Mouse (Mus musculus) liver, postnatal 0 days (tissue): ENCODE data around the gene Fbxl3. TPM values are rescaled to one million over a fixed set of nuclear protein-coding genes. Genes with fewer than 3 reads are reported as not detected.
A peak's percentile ranks its signal among the peaks of the same experiment; 100 is the strongest.

Source experiments
- ATAC-seq: fragments of 200-750 bp; cut with Nextera tagmentation; 2 replicates; pipeline ENCODE4 v1.8.0; 2017; ENCODE audit warnings: mild to moderate bottlenecking, moderate library complexity
- DNase-seq: peaks from one replicate; pipeline ENCODE4 v3.0.0-alpha.2; 2016
- H3K27ac ChIP-seq: fragments of 300-500 bp; sonication (generic); 2 replicates; pipeline ENCODE4 v1.5.1; 2014; ENCODE audit warnings: antibody characterized with exemption, moderate library complexity, mild to moderate bottlenecking, low read depth
- H3K27me3 ChIP-seq: fragments of 300-500 bp; sonication (generic); 2 replicates; pipeline ENCODE4 v1.6.1; 2014; ENCODE audit warnings: low read length, control low read depth, mixed read lengths; ENCODE audit not compliant: insufficient read depth
- H3K36me3 ChIP-seq: fragments of 300-500 bp; sonication (generic); replicated peaks from 2 replicates; pipeline ENCODE4 v1.6.1; 2014; ENCODE audit warnings: mild to moderate bottlenecking, control low read depth, low read length, moderate library complexity, mixed read lengths; ENCODE audit not compliant: insufficient read depth
- H3K4me1 ChIP-seq: fragments of 300-500 bp; sonication (generic); 2 replicates; pipeline ENCODE4 v1.6.1; 2014; ENCODE audit warnings: antibody characterized with exemption, mild to moderate bottlenecking, control low read depth; ENCODE audit not compliant: insufficient read depth
- H3K4me2 ChIP-seq: fragments of 300-500 bp; sonication (generic); 2 replicates; pipeline ENCODE4 v1.6.1; 2014; ENCODE audit warnings: low read depth, mild to moderate bottlenecking, low read length, moderate library complexity, mixed read lengths
- H3K4me3 ChIP-seq: fragments of 300-500 bp; sonication (generic); 2 replicates; pipeline ENCODE4 v1.5.1; 2014; ENCODE audit warnings: low read depth, low read length
- H3K9ac ChIP-seq: fragments of 300-500 bp; sonication (generic); replicated peaks from 2 replicates; pipeline ENCODE4 v1.6.1; 2014; ENCODE audit warnings: mild to moderate bottlenecking, moderate library complexity
- H3K9me3 ChIP-seq: fragments of 300-500 bp; sonication (generic); 2 replicates; pipeline ENCODE4 v1.6.1; 2016; ENCODE audit warnings: mild to moderate bottlenecking, control low read depth, low read length, mixed read lengths
- CTCF ChIP-seq: sonication (generic); IDR thresholded peaks from 2 replicates; pipeline ENCODE4 v1.5.1; 2016; ENCODE audit warnings: antibody characterized with exemption, low read depth
- EP300 ChIP-seq: IDR thresholded peaks from 2 replicates; pipeline ENCODE4 v1.6.1; 2016; ENCODE audit warnings: antibody characterized with exemption, low read depth, mild to moderate bottlenecking
- WGBS: fragments of 180-500 bp; shearing (Covaris S2); extraction: QIAGEN DNeasy Blood & Tissue Kit; methylation state at CpG from one replicate; pipeline ENCODE4 v1.1.7; 2014; ENCODE audit not compliant: insufficient replicate concordance; 5-methylcytosine and 5-hydroxymethylcytosine counted together
- polyA plus RNA-seq: library from polyadenylated mRNA; unstranded; fragments of >200 nt; fragmentation: Nextera tagmentation; extraction: Ambion mirVana; gene quantifications from 2 replicates; pipeline ENCODE4 v1.2.1, GENCODE M21; 2015

Gene Fbxl3
- polyA plus RNA-seq, 1 experiment from 2014 or later = 10.7 TPM

GRCm38 (mm10) chr14:103087846-103088245, 11.5 kb downstream of the Fbxl3 start:
- TF ChIP-seq CTCF (no peak), EP300 (peak; percentile 32; the same call in 1 of the 2 replicates)
- Histone ChIP-seq H3K27ac (peak overlapping the region; percentile 84), H3K9me3 (no peaks in the 10 kb centered on the region), H3K4me2 (no peak overlapping the region), H3K27me3 (no peaks in the 10 kb centered on the region), H3K9ac (no peak overlapping the region), H3K36me3 (peaks cover 68% of the 10 kb centered on the region), H3K4me1 (peaks cover 24% of the 10 kb centered on the region), H3K4me3 (no peak overlapping the region)
- DNase-seq = no peak
- no peak for ATAC-seq
- 86% methylated on average over 5 of the region's 5 CpGs for WGBS

GRCm38 (mm10) chr14:103086671-103087324, 12.6 kb downstream of the Fbxl3 start:
- Histone ChIP-seq H3K4me3 (no peak overlapping the region), H3K27ac (peak overlapping the region; percentile 84), H3K4me2 (peak overlapping the region; percentile 36), H3K36me3 (peaks cover 67% of the 10 kb centered on the region), H3K9ac (no peak overlapping the region), H3K27me3 (no peaks in the 10 kb centered on the region), H3K9me3 (no peaks in the 10 kb centered on the region), H3K4me1 (peaks cover 24% of the 10 kb centered on the region)
- peak; percentile 69 for DNase-seq
- TF ChIP-seq EP300 = peak; percentile 78
- TF ChIP-seq CTCF = no peak
- peak; percentile 93 for ATAC-seq
- WGBS = 49% methylated on average over 4 of the region's 4 CpGs

- Histone ChIP-seq H3K4me3 (no peak overlapping the region), H3K27ac (peak overlapping the region; percentile 84), H3K36me3 (peaks cover 62% of the 10 kb centered on the region), H3K4me2 (peak overlapping the region; percentile 36), H3K27me3 (no peaks in the 10 kb centered on the region), H3K4me1 (peaks cover 24% of the 10 kb centered on the region), H3K9ac (no peak overlapping the region), H3K9me3 (no peaks in the 10 kb centered on the region)
- TF ChIP-seq CTCF = no peak
- no peak for TF ChIP-seq EP300
- WGBS = 73% methylated on average over 1 of the region's 1 CpGs
- DNase-seq (no peak), ATAC-seq (peak; percentile 32)
These were observed 13.4 kb downstream of the Fbxl3 start for GRCm38 (mm10) chr14:103085840-103086533.

GRCm38 (mm10) chr14:103079209-103079977, 20.0 kb downstream of the Fbxl3 start:
- peak; percentile 15; the same call in 1 of the 2 replicates for ATAC-seq
- Histone ChIP-seq H3K9ac (no peak overlapping the region), H3K36me3 (peaks cover 55% of the 10 kb centered on the region), H3K4me3 (no peak overlapping the region), H3K4me2 (no peak overlapping the region), H3K27me3 (no peaks in the 10 kb centered on the region), H3K27ac (no peak overlapping the region), H3K9me3 (no peaks in the 10 kb centered on the region), H3K4me1 (no peaks in the 10 kb centered on the region)
- 83% methylated on average over 9 of the region's 9 CpGs for WGBS
- DNase-seq = no peak
- TF ChIP-seq EP300 (no peak), CTCF (no peak)

GRCm38 (mm10) chr14:103078006-103078912, 21.1 kb downstream of the Fbxl3 start:
- Histone ChIP-seq H3K9me3 (no peaks in the 10 kb centered on the region), H3K4me3 (no peak overlapping the region), H3K27me3 (no peaks in the 10 kb centered on the region), H3K27ac (no peak overlapping the region), H3K36me3 (peaks cover 60% of the 10 kb centered on the region), H3K4me1 (no peaks in the 10 kb centered on the region), H3K9ac (no peak overlapping the region), H3K4me2 (no peak overlapping the region)
- no peak for DNase-seq
- WGBS = 85% methylated on average over 16 of the region's 16 CpGs
- TF ChIP-seq EP300 (no peak), CTCF (no peak)
- peak; percentile 43; the same call in 1 of the 2 replicates for ATAC-seq
